Comparison of ENCODE assay signal across 10 mouse cellular contexts in genomic region chr1:177440411-177440810, GRCm38 (mm10). TPM values are rescaled to one million over a fixed set of nuclear protein-coding genes. Genes with fewer than 3 reads are reported as not detected.
DNase-seq lines count a peak whose midpoint lies in the region; ATAC-seq and TF ChIP-seq lines count a peak whose summit lies in the region.
"Had no signal": no experiment of that assay in that cellular context is flagged by ENCODE, and none has a peak within 500 bp of the region (broad histone marks: within the 10 kb centered on the region; RNA-seq: fewer than 3 reads in every experiment).

No protein-coding gene starts in this region.

- WGBS in heart, embryonic 13.5 days: 8% methylated on average over 2 of the region's 2 CpGs
- 11% methylated on average over 1 of the region's 2 CpGs for WGBS in heart, adult 2 months
- WGBS in midbrain, embryonic 11.5 days: 4% methylated on average over 2 of the region's 2 CpGs
- WGBS in midbrain, postnatal 0 days: 0% methylated on average over 1 of the region's 2 CpGs
- WGBS in intestine, postnatal 0 days: no CpG with 5 or more reads among the region's 2 CpGs
- WGBS in stomach, embryonic 14.5 days: 0% methylated on average over 2 of the region's 2 CpGs

- TF ChIP-seq EP300 in heart, adult 2 months (IDR thresholded peaks at IDR 0.05; ENCODE audit: insufficient read depth, low read depth, low read length): no peak

- ATAC-seq in heart, embryonic 13.5 days (ENCODE audit: extremely low read depth, insufficient number of reproducible peaks, low FRiP score, low TSS enrichment): no peak
- ATAC-seq in midbrain, embryonic 11.5 days (ENCODE audit: low FRiP score): no peak
- ATAC-seq in midbrain, postnatal 0 days (ENCODE audit: low FRiP score): no peak
- ATAC-seq in intestine, postnatal 0 days: no peak
- no peak for ATAC-seq in stomach, embryonic 14.5 days (ENCODE audit: insufficient number of reproducible peaks, insufficient read depth, low FRiP score, low read depth)

- no peaks in the 10 kb centered on the region for H3K36me3 ChIP-seq in heart, embryonic 13.5 days
- no peaks in the 10 kb centered on the region; the same call in none of the 2 replicates for H3K36me3 ChIP-seq in heart, adult 2 months (ENCODE audit: control insufficient read depth, insufficient read depth, low read length)
- H3K36me3 ChIP-seq in midbrain, embryonic 11.5 days (ENCODE audit: control insufficient read depth, insufficient read depth, low read length): no peaks in the 10 kb centered on the region
- H3K36me3 ChIP-seq in midbrain, postnatal 0 days (ENCODE audit: insufficient read depth, low read length): no peaks in the 10 kb centered on the region
- no peaks in the 10 kb centered on the region for H3K36me3 ChIP-seq in intestine, postnatal 0 days (ENCODE audit: control insufficient read depth, insufficient read depth)
- H3K36me3 ChIP-seq in stomach, embryonic 14.5 days (ENCODE audit: control insufficient read depth, insufficient read depth, low read length): no peaks in the 10 kb centered on the region

- peak overlapping the region; percentile 82 for H3K4me2 ChIP-seq in heart, embryonic 13.5 days
- H3K4me2 ChIP-seq in midbrain, embryonic 11.5 days: peak overlapping the region; percentile 69; the same call in 1 of the 2 replicates
- H3K4me2 ChIP-seq in midbrain, postnatal 0 days (ENCODE audit: low read depth, low read length, poor library complexity, severe bottlenecking): no peak overlapping the region
- H3K4me2 ChIP-seq in intestine, postnatal 0 days (replicated peaks; ENCODE audit: low read depth): peak overlapping the region; percentile 74; the same call in 1 of the 2 replicates
- peak overlapping the region; percentile 56 for H3K4me2 ChIP-seq in stomach, embryonic 14.5 days (replicated peaks; ENCODE audit: low read depth, low read length)

- no peaks in the 10 kb centered on the region for H3K9me3 ChIP-seq in heart, embryonic 13.5 days
- no peaks in the 10 kb centered on the region for H3K9me3 ChIP-seq in midbrain, embryonic 11.5 days (ENCODE audit: control insufficient read depth, low read length)
- no peaks in the 10 kb centered on the region for H3K9me3 ChIP-seq in midbrain, postnatal 0 days (ENCODE audit: low read length)
- no peaks in the 10 kb centered on the region for H3K9me3 ChIP-seq in intestine, postnatal 0 days (ENCODE audit: control insufficient read depth)
- no peaks in the 10 kb centered on the region for H3K9me3 ChIP-seq in stomach, embryonic 14.5 days (ENCODE audit: control insufficient read depth, low read depth, low read length)

- no peak overlapping the region for H3K27ac ChIP-seq in heart, embryonic 13.5 days (replicated peaks)
- no peak overlapping the region for H3K27ac ChIP-seq in heart, adult 2 months
- peak overlapping the region; percentile 98; the same call in 1 of the 2 replicates for H3K27ac ChIP-seq in midbrain, embryonic 11.5 days (ENCODE audit: low read depth, low read length)
- no peak overlapping the region for H3K27ac ChIP-seq in midbrain, postnatal 0 days (ENCODE audit: low read depth, low read length)
- no peak overlapping the region for H3K27ac ChIP-seq in intestine, postnatal 0 days (ENCODE audit: low read depth, low read length)
- no peak overlapping the region for H3K27ac ChIP-seq in stomach, embryonic 14.5 days (ENCODE audit: low read length)

- no peak for TF ChIP-seq CTCF in heart, adult 2 months (IDR thresholded peaks at IDR 0.05)
- TF ChIP-seq CTCF in midbrain, postnatal 0 days (IDR thresholded peaks at IDR 0.05): no peak
- TF ChIP-seq CTCF in intestine, postnatal 0 days (IDR thresholded peaks at IDR 0.05; ENCODE audit: low read depth): no peak

- no peak for DNase-seq in heart, adult 2 months
- DNase-seq in midbrain, embryonic 11.5 days (ENCODE audit: low spot score, missing footprints): peak; percentile 79
- DNase-seq in midbrain, postnatal 0 days (ENCODE audit: low spot score): no peak
- no peak for DNase-seq in layer of hippocampus, adult 8-10 months (ENCODE audit: low spot score in 2 of 2)
- DNase-seq: adrenal gland, postnatal 36 days; cerebellum, postnatal 10 days; kidney, postnatal 4 days had no signal

- no peaks in the 10 kb centered on the region for H3K27me3 ChIP-seq in heart, embryonic 13.5 days (replicated peaks)
- no peaks in the 10 kb centered on the region for H3K27me3 ChIP-seq in heart, adult 2 months (ENCODE audit: control insufficient read depth, insufficient read depth, low read length)
- no peaks in the 10 kb centered on the region for H3K27me3 ChIP-seq in midbrain, embryonic 11.5 days (ENCODE audit: control insufficient read depth, insufficient read depth, low read length)
- H3K27me3 ChIP-seq in midbrain, postnatal 0 days (ENCODE audit: insufficient read depth, low read length): no peaks in the 10 kb centered on the region
- H3K27me3 ChIP-seq in intestine, postnatal 0 days (replicated peaks; ENCODE audit: control insufficient read depth, insufficient read depth, low read length): no peaks in the 10 kb centered on the region
- H3K27me3 ChIP-seq in stomach, embryonic 14.5 days (ENCODE audit: control insufficient read depth, insufficient read depth, low read length): no peaks in the 10 kb centered on the region

- H3K4me3 ChIP-seq in heart, embryonic 13.5 days: peak overlapping the region; percentile 89
- H3K4me3 ChIP-seq in heart, adult 2 months: no peak overlapping the region
- H3K4me3 ChIP-seq in midbrain, embryonic 11.5 days (ENCODE audit: low read depth, low read length): peak overlapping the region; percentile 66
- no peak overlapping the region for H3K4me3 ChIP-seq in midbrain, postnatal 0 days (ENCODE audit: low read depth, low read length)
- H3K4me3 ChIP-seq in intestine, postnatal 0 days (ENCODE audit: low read depth, low read length): no peak overlapping the region
- H3K4me3 ChIP-seq in stomach, embryonic 14.5 days (ENCODE audit: low read depth, low read length): no peak overlapping the region

- peaks cover 28% of the 10 kb centered on the region for H3K4me1 ChIP-seq in heart, embryonic 13.5 days
- peaks cover 4% of the 10 kb centered on the region for H3K4me1 ChIP-seq in heart, adult 2 months (ENCODE audit: control insufficient read depth, insufficient read depth, low read length)
- peaks cover 10% of the 10 kb centered on the region for H3K4me1 ChIP-seq in midbrain, embryonic 11.5 days (ENCODE audit: control insufficient read depth, insufficient read depth, low read length)
- H3K4me1 ChIP-seq in midbrain, postnatal 0 days (ENCODE audit: insufficient read depth, low read length): no peaks in the 10 kb centered on the region
- no peaks in the 10 kb centered on the region; the same call in 1 of the 2 replicates for H3K4me1 ChIP-seq in intestine, postnatal 0 days (replicated peaks; ENCODE audit: control insufficient read depth, insufficient read depth, low read length)
- peaks cover 6% of the 10 kb centered on the region for H3K4me1 ChIP-seq in stomach, embryonic 14.5 days (ENCODE audit: control insufficient read depth, insufficient read depth, low read length)

- TF ChIP-seq POLR2A in heart, adult 2 months (IDR thresholded peaks at IDR 0.05; ENCODE audit: insufficient read depth, low read depth, low read length): no peak

- no peaks in the 10 kb centered on the region for H3K79me2 ChIP-seq in heart, adult 2 months (replicated peaks; ENCODE audit: control insufficient read depth, insufficient read depth, low read length)

- intact Hi-C loops in heart, adult 2 months (cut with DNase I): loop anchor here (5.0 kb wide), 2 partner anchors 183 to 633 kb away; partner anchors contain the start of gene Akt3

- peak overlapping the region; percentile 91 for H3K9ac ChIP-seq in heart, embryonic 13.5 days
- no peak overlapping the region for H3K9ac ChIP-seq in heart, adult 2 months (ENCODE audit: low read depth, low read length)
- H3K9ac ChIP-seq in midbrain, embryonic 11.5 days (ENCODE audit: low read length): no peak overlapping the region; the same call in 1 of the 2 replicates
- H3K9ac ChIP-seq in midbrain, postnatal 0 days (replicated peaks; ENCODE audit: low read length, poor library complexity, severe bottlenecking): no peak overlapping the region
- H3K9ac ChIP-seq in intestine, postnatal 0 days (ENCODE audit: low read depth, low read length): no peak overlapping the region
- H3K9ac ChIP-seq in stomach, embryonic 14.5 days (replicated peaks; ENCODE audit: low read depth, low read length): no peak overlapping the region

RNA-seq across cellular contexts. Expression of gene Zbtb18, which starts 1.7 kb away (rescaled TPM):
- 1.0 and 2.0 TPM in 2 replicates for polyA plus RNA-seq in heart, embryonic 13.5 days (2015; fragmentation: Nextera tagmentation; extraction: Ambion mirVana)
- total RNA-seq in heart, adult 2 months (2021): 10 to 100 TPM; 40.2 to 47.3 TPM
- 10.6 and 18.4 TPM in 2 replicates for polyA plus RNA-seq in heart, adult 2 months (2012; rRNA removed)
- polyA plus RNA-seq in midbrain, embryonic 11.5 days (2014; fragmentation: Nextera tagmentation; extraction: Ambion mirVana): 10.2 and 10.7 TPM in 2 replicates
- 24.7 and 56.7 TPM in 2 replicates for total RNA-seq in midbrain, postnatal 0 days (2014; rRNA removed)
- polyA plus RNA-seq in midbrain, postnatal 0 days (2015; fragmentation: Nextera tagmentation; extraction: Ambion mirVana): 3.5 and 3.6 TPM in 2 replicates
- polyA plus RNA-seq in intestine, postnatal 0 days (2015; fragmentation: Nextera tagmentation; extraction: Ambion mirVana): 2.5 and 3.1 TPM in 2 replicates
- 3.2 and 6.6 TPM in 2 replicates for polyA plus RNA-seq in stomach, embryonic 14.5 days (2014; fragmentation: Nextera tagmentation; extraction: Ambion mirVana)
- 100 to 1,000 TPM; 478 to 591 (median 521) TPM for total RNA-seq in layer of hippocampus, adult 8-10 months (2022)

Comparison
In these comparisons a context has a peak if more than half of its experiments do, and no peak if none do; other contexts are left out.
1. H3K4me3 ChIP-seq: peak in heart, embryonic 13.5 days (single experiment) and midbrain, embryonic 11.5 days (single experiment); none in heart, adult 2 months (single experiment), midbrain, postnatal 0 days (single experiment), intestine, postnatal 0 days (single experiment) and stomach, embryonic 14.5 days (single experiment).